In genomic region chr2:27183734-27184133, GRCm38 (mm10) we compare ENCODE assay signal across 12 mouse cellular contexts. TPM values are rescaled to one million over a fixed set of nuclear protein-coding genes. Genes with fewer than 3 reads are reported as not detected.
DNase-seq lines count a peak whose midpoint lies in the region; ATAC-seq lines count a peak whose summit lies in the region.
"Had no signal": no experiment of that assay in that cellular context is flagged by ENCODE, and none has a peak within 500 bp of the region (broad histone marks: within the 10 kb centered on the region; RNA-seq: fewer than 3 reads in every experiment).

No protein-coding gene starts in this region.

- H3K4me2 ChIP-seq in lung, embryonic 15.5 days, result no peak overlapping the region
- H3K4me2 ChIP-seq in hindbrain, embryonic 16.5 days (ENCODE audit: low read length), result no peak overlapping the region
- no peak overlapping the region for H3K4me2 ChIP-seq in neural tube, embryonic 15.5 days

- no peaks in the 10 kb centered on the region for H3K9me3 ChIP-seq in heart, embryonic 10.5 days
- H3K9me3 ChIP-seq in lung, embryonic 15.5 days, result no peaks in the 10 kb centered on the region
- H3K9me3 ChIP-seq in hindbrain, embryonic 16.5 days (ENCODE audit: control insufficient read depth, low read length), result no peaks in the 10 kb centered on the region
- H3K9me3 ChIP-seq in neural tube, embryonic 15.5 days (replicated peaks), result no peaks in the 10 kb centered on the region

- peak; percentile 50 for ATAC-seq in lung, embryonic 15.5 days (ENCODE audit: borderline replicate concordance, extremely low read depth, low FRiP score, low TSS enrichment)
- ATAC-seq in hindbrain, embryonic 16.5 days, result peak; percentile 82
- peak; percentile 86 for ATAC-seq in neural tube, embryonic 15.5 days (ENCODE audit: low FRiP score)

- no peak overlapping the region for H3K4me3 ChIP-seq in heart, embryonic 10.5 days
- H3K4me3 ChIP-seq in lung, embryonic 15.5 days, result no peak overlapping the region
- no peak overlapping the region for H3K4me3 ChIP-seq in hindbrain, embryonic 16.5 days (ENCODE audit: low read length)
- no peak overlapping the region for H3K4me3 ChIP-seq in neural tube, embryonic 15.5 days (replicated peaks)
- H3K4me3 ChIP-seq: left cerebral cortex, adult 2 months had no signal

- H3K4me1 ChIP-seq in heart, embryonic 10.5 days, result peaks cover 74% of the 10 kb centered on the region
- H3K4me1 ChIP-seq in lung, embryonic 15.5 days, result peaks cover 30% of the 10 kb centered on the region
- H3K4me1 ChIP-seq in hindbrain, embryonic 16.5 days (ENCODE audit: control insufficient read depth, insufficient read depth, low read depth, low read length), result no peaks in the 10 kb centered on the region
- H3K4me1 ChIP-seq in neural tube, embryonic 15.5 days, result peaks cover 19% of the 10 kb centered on the region

- peak overlapping the region; percentile 83 for H3K27ac ChIP-seq in heart, embryonic 10.5 days
- no peak overlapping the region for H3K27ac ChIP-seq in lung, embryonic 15.5 days
- H3K27ac ChIP-seq in hindbrain, embryonic 16.5 days (ENCODE audit: low read depth, low read length), result 0 out of 2 replicates have a peak overlapping the region, but pooled peaks have one; percentile 4
- peak overlapping the region; percentile 48; the same call in 1 of the 2 replicates for H3K27ac ChIP-seq in neural tube, embryonic 15.5 days (replicated peaks)
- H3K27ac ChIP-seq: left cerebral cortex, adult 2 months had no signal

- no peaks in the 10 kb centered on the region for H3K36me3 ChIP-seq in heart, embryonic 10.5 days
- H3K36me3 ChIP-seq in lung, embryonic 15.5 days, result no peaks in the 10 kb centered on the region
- H3K36me3 ChIP-seq in hindbrain, embryonic 16.5 days (ENCODE audit: control insufficient read depth, insufficient read depth, low read length), result no peaks in the 10 kb centered on the region
- H3K36me3 ChIP-seq in neural tube, embryonic 15.5 days, result no peaks in the 10 kb centered on the region

- intact Hi-C loops in heart, postnatal 14 days (cut with DNase I), result no loop called here

- WGBS in heart, embryonic 10.5 days, result 56% methylated on average over 12 of the region's 12 CpGs
- WGBS in lung, embryonic 15.5 days, result 35% methylated on average over 12 of the region's 12 CpGs
- 59% methylated on average over 12 of the region's 12 CpGs for WGBS in hindbrain, embryonic 16.5 days
- WGBS in neural tube, embryonic 15.5 days, result 34% methylated on average over 12 of the region's 12 CpGs

- peaks cover 13% of the 10 kb centered on the region; the same call in 1 of the 2 replicates for H3K27me3 ChIP-seq in heart, embryonic 10.5 days (ENCODE audit: insufficient read depth, poor library complexity, severe bottlenecking)
- 0 out of 2 replicates have a peak, but pooled peaks cover 4% of the 10 kb centered on the region for H3K27me3 ChIP-seq in lung, embryonic 15.5 days
- no peaks in the 10 kb centered on the region for H3K27me3 ChIP-seq in hindbrain, embryonic 16.5 days (replicated peaks; ENCODE audit: control insufficient read depth, insufficient read depth, low read length)
- H3K27me3 ChIP-seq in neural tube, embryonic 15.5 days (replicated peaks), result no peaks in the 10 kb centered on the region

- no peak for DNase-seq in heart, embryonic 10.5 days (ENCODE audit: low spot score)
- DNase-seq in heart, postnatal 14 days, result no peak
- DNase-seq in lung, adult 18-20 months, result no peak
- no peak for DNase-seq in frontal cortex, adult 2 months (ENCODE audit: extremely low spot score in 1 of 2, low spot score in 1 of 2)
- DNase-seq in spleen, adult 18-20 months, result no peak
- DNase-seq: heart, adult 18-20 months had no signal

- H3K9ac ChIP-seq in lung, embryonic 15.5 days, result no peak overlapping the region
- H3K9ac ChIP-seq in hindbrain, embryonic 16.5 days (ENCODE audit: low read depth, low read length), result no peak overlapping the region
- H3K9ac ChIP-seq in neural tube, embryonic 15.5 days (replicated peaks), result no peak overlapping the region

RNA-seq across cellular contexts. Expression of gene Dbh, which starts 18.7 kb away (rescaled TPM):
- 0.21 and 0.69 TPM in 2 replicates for polyA plus RNA-seq in heart, embryonic 10.5 days (2016; fragmentation: Nextera tagmentation; extraction: Ambion mirVana)
- total RNA-seq in heart, postnatal 14 days (2021), result 1 to 10 TPM; 2.2 to 2.6 TPM
- 0.34 and 2.4 TPM in 2 replicates for polyA plus RNA-seq in lung, embryonic 15.5 days (2015; fragmentation: Nextera tagmentation; extraction: Ambion mirVana)
- 4.9 and 5.8 TPM in 2 replicates for polyA plus RNA-seq in hindbrain, embryonic 16.5 days (2015; fragmentation: Nextera tagmentation; extraction: Ambion mirVana)
- 0.29 and 0.37 TPM in 2 replicates for polyA plus RNA-seq in neural tube, embryonic 15.5 days (2015; fragmentation: Nextera tagmentation; extraction: Ambion mirVana)
- 0.40 and 0.50 TPM in 2 replicates for polyA plus RNA-seq in frontal cortex, adult 2 months (2012; rRNA removed)

RNA-seq across cellular contexts. Expression of gene Fam163b, which starts 41.4 kb away (rescaled TPM):
- 0.25 and 0.39 TPM in 2 replicates for polyA plus RNA-seq in heart, embryonic 10.5 days (2016; fragmentation: Nextera tagmentation; extraction: Ambion mirVana)
- under 1 TPM; 0.38 to 0.51 TPM for total RNA-seq in heart, postnatal 14 days (2021)
- polyA plus RNA-seq in lung, embryonic 15.5 days (2015; fragmentation: Nextera tagmentation; extraction: Ambion mirVana), result 0.69 and 0.70 TPM in 2 replicates
- polyA plus RNA-seq in hindbrain, embryonic 16.5 days (2015; fragmentation: Nextera tagmentation; extraction: Ambion mirVana), result 10.2 and 10.3 TPM in 2 replicates
- 10.1 and 10.3 TPM in 2 replicates for polyA plus RNA-seq in neural tube, embryonic 15.5 days (2015; fragmentation: Nextera tagmentation; extraction: Ambion mirVana)
- 213 and 219 TPM in 2 replicates for polyA plus RNA-seq in frontal cortex, adult 2 months (2012; rRNA removed)
- polyA plus RNA-seq: C2C12; liver, embryonic 16.5 days had no signal

Comparison
In these comparisons a context has a peak if more than half of its experiments do, and no peak if none do; other contexts are left out.
1. RNA of gene Fam163b, which starts 41.4 kb away (polyA plus RNA-seq): 213 to 219 TPM in frontal cortex, adult 2 months; 10.2 to 10.3 TPM in hindbrain, embryonic 16.5 days, 10.1 to 10.3 TPM in neural tube, embryonic 15.5 days, 0.69 to 0.70 TPM in lung, embryonic 15.5 days and 0.25 to 0.39 TPM in heart, embryonic 10.5 days; every median in the first group is over 10 times any median in the second.
2. Peak in every context shown above with its lines, with median percentiles within 50 percentile points of each other: ATAC-seq.